Mouse (Mus musculus): ENCODE measurements around the gene Dclk1.

Gene Dclk1

DNA sequence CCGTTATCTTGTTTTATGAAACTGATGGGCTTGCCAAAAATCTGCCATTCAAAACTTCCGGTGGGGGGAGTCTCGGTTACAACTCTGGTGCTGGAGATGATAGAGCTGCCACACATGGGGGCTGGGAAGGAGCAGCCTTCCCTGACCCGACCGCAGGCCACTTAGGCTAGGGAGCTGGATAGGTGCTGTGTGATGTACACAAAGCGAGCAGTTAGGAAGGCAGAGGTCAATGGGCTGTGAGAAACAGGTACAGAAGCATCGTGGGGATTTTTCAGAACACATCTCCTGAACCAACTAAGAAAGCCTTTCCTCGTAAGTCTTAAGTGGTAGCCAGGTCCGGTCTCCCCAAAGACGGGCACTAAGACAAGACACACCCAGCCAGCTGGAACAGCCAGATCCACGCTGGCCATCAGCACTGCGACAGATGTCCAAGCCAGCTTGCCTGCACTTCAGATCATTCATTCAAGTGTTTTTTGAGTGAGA lies 297.7 kb downstream of the Dclk1 start:
- no peak for DNase-seq (ENCODE audit: low read depth, low spot score)

DNA sequence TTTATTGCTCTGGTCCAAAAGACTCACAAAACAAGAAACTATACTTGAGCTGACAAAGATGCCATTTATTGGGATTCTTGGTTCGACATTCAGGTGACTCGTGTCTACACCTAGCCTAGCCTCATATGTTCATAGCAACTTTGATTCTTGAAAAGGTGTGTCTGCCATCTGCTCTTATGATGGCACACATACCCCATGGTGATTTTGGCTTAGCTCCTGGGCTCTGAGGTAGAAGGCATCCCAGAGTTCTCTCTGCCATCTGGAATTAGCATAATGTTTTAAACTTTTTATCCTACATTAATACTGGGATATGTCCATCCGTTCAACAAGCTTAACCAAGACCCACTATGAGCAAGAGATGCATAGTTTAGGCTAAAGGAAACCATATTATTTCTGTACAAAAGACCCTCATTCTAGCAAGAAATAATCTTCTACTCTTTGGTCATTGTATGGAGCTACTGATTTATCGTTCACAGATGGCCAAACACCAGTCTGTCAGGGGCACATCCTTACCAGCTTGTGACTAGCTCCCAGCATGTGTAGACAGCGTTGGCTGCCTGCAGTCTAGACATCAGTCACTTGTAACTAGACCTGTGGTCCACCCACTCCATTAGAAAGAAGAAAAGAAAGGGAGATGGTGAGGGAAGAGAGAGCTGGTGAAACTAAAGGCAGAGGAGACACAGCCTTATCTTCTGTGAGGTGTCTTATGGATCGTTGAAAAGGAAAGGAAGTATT lies 298.4 kb downstream of the Dclk1 start:
- no peak for DNase-seq (ENCODE audit: low read depth, low spot score)

DNA sequence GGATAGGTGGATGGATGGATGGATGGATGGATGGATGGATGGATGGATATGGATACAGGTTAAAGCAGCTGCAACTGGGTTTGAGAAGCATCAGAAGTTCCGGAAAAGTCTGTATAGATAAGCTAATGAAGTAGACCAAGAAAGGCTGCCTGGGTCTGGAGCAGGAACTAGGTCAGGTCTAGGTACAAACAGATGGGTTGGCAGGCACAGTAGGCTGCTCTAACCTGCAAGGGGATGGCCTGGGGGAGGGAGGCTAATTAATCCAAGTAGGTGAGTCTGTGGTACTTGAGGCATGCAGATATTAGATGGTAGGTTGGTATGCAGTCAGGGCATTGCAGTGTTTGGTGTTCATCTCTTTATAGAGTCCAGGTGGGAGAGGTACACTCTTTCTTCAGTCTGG lies 299.6 kb downstream of the Dclk1 start:
- DNase-seq (ENCODE audit: low read depth, low spot score) = no peak

DNA sequence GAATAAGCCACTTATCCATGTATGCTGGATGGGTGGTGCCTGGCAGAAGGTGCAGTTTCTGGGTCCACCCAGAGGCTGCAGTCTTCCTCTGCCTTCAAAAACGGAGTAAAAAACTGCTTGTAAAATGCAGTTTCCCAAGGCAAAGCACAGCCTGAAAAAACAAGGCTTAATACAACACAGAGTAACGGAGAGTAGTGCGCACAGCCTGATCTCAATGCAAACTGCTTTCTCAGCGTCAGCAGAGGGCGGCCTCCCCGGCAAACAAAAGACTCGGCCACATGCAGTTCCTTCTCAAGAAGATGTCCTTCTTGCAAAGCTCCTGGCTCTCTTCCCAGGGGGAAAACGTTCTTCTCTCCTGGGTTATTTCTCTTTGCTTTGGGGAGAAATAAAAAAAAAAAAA lies 300.1 kb downstream of the Dclk1 start:
- DNase-seq (ENCODE audit: low read depth, low spot score) = no peak

DNA sequence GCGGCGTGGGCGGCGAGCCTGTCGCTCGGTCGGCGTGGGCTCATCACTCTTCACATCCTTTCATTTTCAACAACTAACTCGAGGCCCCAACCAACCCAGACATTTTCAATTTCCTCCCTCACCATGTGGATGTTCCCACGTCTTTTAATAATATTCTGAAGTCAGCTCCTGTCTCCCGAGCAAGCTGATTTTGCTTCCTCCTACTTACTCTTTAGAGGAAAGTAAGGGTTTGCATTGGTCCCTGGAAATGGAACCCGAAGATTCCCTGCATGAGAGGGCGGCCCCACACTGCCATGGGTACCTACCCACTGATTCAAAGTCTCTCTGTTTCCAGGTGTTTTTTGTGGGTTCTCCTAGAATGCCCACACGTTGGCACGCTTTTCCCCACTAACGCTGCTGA lies 300.8 kb downstream of the Dclk1 start:
- no peak for DNase-seq (ENCODE audit: low read depth, low spot score)

DNA sequence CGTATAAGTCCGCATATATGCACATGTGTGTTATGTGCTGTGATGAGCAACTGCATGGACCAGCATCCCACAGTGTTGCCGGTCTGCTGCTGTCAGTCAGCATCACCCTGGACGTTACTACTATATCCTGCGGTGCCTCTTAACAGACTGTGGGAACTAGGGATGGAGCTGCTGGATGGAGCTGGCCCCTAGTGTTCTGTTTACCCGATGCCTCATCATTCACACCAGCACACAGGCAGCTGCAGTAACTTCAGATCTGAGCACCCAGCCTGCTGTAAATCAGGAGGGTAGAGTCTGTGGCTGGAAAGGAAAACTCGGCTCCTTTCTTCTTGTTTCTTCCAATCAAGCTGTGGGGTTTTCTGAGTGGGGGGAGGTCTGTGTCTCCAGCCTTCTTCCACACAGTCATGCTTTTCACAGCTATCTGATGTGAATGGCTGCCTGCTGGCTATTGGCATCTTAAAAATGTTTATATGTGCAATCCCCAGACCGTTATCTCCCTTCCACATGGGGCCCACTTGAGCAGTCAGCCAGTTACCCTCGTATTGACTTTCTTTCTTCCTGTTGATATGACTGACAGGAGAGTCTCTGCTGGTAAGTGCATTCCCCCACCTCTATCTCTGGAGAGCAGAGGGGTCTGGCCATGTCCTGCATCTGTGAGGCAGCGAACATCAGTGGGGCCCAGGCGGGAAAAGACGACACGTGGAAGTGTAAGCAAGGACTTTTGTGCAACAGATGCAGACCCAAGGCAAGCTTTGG lies 301.9 kb downstream of the Dclk1 start:
- no peak for DNase-seq (ENCODE audit: low read depth, low spot score)

DNA sequence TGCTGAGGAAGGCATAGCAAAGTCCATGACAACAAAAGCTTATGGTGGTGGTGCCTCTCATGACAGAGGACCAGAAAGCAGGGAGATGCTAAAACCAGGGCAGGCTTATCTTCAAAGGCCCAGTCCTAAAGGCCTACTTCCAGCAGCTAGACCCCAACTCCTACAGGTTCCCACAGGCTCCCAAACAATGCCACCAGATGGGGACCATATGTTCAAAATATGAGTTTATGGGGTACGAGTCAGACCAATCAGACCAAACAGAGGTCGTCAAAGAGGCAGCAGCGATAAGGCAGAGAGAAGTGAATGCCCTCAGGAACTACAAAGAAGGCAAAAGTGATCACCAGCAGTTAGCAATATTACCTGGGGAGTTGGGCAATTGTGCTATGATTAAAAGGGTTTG lies 303.1 kb downstream of the Dclk1 start:
- peak; percentile 79 for DNase-seq (ENCODE audit: low read depth, low spot score)

DNA sequence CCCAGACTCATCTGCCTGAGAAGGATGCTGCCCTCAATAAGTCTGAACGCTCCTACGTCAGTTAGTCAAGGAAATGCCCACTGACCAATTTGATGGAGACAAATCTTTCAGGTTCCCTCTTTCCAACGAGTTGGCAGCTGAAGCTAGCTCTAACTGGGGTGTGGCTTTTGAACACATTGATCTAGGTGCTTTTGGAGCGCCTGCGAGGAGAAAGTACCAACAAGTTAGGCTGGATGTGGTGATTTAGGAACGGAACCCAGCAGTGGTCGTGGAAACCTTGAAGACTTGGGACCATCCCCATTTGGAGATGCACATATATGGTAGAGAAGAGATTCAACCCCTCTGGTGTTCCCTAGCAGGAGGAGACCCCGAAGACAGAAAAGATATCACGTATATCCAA lies 303.8 kb downstream of the Dclk1 start:
- DNase-seq (ENCODE audit: low read depth, low spot score) = no peak

DNA sequence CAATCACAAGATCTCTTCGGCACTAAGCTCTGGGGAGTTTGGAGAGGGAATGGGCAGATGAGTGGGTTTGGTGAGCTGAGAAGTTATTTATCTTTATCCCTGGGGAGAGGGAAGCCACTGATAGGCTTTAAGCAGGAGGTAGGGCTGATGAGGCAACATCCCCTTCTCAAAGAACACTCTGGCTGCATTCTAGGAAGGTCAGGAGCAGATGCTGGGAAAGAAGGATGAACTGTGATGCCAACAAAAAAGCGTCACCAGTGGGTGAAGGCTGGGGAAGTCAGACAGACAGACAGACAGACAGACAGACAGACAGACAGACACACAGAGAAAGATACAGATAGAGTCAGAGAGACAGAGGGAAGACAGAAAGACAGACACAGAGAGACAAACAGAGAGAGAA lies 304.9 kb downstream of the Dclk1 start:
- DNase-seq (ENCODE audit: low read depth, low spot score) = no peak

DNA sequence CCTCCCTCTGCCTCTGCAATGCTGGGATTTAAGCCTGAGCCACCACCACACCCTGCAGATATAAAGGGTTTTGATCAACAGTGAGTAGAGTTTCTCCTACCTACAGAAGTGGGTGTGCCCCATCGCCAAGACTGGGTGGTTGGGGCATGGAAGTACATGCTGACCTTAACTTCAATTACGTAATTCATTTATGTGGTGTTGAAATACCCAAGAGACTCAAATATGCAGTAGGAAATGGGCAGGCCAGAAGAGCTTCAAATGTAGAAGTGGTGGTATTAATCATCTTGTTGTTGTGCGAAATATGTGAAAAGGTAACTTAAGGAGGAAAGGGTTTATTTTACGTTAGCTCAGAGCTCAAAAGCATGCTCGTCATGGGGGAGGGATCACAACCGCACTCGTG lies 307.2 kb downstream of the Dclk1 start:
- DNase-seq (ENCODE audit: low read depth, low spot score) = no peak

DNA sequence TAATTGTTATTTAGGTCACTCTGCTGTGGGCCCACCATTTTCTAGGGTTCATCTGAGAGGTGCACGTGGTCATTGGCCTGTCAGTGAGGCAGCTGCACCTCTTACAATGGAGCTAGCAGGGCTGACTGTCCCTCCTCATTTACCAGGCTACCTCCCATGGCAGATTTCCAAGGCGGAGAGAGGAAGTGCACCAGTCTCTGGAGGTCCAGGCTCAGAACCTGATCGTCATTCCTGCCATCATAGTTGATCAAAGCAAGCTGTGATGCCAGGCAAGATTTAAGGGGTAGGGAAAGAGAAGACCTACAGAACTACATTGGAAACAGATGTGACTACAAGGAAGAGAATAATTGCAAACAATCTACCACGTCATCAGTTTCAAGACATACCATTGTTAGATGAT lies 308.8 kb downstream of the Dclk1 start:
- peak; percentile 71 for DNase-seq (ENCODE audit: low read depth, low spot score)

DNA sequence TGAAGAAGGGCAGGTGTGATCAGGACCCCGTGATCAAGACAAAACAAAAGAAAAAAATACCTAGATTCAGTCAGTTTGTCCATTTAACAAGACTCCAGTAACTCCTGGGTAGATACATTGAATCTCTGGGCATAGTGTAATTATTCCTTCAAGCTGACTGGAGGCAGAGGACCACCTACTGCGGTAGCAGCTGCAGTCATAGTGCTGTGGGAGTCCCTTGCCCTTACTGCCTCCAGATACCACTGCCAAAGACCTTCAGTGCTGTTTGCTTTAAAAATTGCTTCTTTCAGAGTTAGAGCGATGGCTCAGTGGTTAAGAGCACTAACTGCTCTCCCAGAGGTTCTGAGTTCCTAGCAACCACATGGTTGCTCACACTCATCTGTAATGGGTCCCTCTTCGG lies 309.7 kb downstream of the Dclk1 start:
- no peak for DNase-seq (ENCODE audit: low read depth, low spot score)

DNA sequence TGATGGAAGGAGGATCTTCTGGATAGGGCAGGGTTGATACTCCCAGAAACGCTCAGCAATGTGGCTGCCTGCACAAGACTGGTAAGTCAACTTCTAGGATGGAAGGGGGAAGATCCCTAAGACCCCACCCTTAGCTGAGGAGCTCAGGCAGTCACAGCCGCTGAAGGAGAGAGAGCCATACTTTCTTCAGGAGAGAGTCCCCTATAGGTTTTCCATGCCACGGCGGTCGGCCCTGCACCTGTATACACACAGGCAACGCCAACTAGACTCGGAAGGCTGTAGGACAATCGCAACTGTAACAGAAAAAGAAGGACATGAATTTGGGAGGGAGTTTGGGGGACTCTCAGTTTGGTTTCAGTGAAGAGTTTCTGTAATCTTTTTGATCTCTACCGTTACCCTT lies 310.9 kb downstream of the Dclk1 start:
- no peak for DNase-seq (ENCODE audit: low read depth, low spot score)

DNA sequence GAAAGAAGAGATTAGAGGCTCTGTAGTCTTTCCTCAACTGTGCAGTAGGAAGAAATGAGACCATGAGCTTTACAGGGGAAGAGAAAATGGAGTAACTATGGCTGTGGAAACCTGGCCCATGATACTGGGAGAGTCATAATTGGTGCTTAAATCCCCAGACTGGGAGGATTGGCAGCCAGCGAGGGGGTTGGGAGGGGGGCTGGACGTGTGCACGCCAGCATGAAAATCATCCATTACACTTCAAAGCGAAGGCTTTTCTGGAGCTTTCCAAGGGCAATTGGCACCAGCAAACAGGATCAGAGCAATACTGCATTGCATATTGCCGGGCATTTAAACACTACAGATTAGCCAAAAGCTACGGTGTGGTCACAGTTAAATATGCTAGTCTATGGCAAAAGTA lies 313.7 kb downstream of the Dclk1 start:
- DNase-seq (ENCODE audit: low read depth, low spot score) = no peak

DNA sequence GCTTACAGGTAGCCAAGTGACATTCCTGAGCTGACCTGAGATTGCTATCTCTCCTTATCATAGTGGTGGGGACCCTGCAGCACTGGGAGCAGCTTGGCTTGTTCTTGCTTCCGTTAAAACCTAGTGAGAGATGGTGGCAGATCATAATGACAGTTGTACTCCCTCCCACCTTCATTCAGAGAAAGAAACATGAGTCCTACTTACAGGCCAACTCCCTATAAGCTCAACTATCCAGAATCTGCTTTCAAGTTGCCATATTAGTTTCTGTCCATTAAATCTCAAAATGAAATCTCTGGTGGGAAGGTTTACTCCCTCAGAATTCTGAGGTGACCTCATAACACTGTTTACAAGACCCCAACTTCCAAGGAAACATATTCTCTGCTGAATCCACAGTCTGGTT lies 316.4 kb downstream of the Dclk1 start:
- DNase-seq (ENCODE audit: low read depth, low spot score) = no peak

DNA sequence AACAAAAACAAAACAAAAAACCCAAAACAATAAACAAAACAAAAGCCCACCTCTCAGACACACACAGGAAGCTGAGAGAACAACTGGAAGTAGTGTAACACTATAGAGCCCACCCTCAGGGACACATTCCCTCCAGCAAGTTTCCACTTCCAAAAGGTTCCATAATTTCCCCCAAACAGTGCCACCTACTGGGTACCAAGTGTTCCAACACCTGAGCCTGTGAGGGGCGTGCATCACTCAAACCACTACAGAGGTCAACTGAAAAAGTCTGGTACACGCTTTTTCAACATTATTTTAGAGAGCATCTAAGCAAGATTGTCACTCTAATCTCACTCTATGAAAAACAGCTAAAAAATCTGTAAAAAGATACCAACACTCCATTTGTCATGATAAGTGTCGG lies 325.3 kb downstream of the Dclk1 start:
- no peak for DNase-seq (ENCODE audit: low read depth, low spot score)

DNA sequence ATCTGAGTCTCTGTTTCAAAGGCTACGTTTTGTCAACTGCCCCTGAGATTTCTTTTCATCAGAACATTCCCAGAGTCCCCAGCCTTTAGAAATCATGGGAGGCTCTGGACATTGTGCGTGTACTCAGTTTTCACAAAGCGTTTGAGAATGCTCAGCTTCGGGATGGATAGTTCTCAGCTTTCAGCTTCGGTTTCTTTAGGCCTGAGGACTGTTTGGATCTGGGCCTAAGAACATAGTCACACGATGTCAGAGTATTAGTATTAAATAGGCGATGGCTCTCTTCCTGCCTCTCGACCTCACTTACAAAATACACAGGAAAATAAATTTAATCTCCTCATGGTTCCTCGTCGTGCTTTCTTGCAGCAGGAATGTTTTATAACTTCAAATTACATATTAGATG lies 327.4 kb downstream of the Dclk1 start:
- no peak for DNase-seq (ENCODE audit: low read depth, low spot score)

DNA sequence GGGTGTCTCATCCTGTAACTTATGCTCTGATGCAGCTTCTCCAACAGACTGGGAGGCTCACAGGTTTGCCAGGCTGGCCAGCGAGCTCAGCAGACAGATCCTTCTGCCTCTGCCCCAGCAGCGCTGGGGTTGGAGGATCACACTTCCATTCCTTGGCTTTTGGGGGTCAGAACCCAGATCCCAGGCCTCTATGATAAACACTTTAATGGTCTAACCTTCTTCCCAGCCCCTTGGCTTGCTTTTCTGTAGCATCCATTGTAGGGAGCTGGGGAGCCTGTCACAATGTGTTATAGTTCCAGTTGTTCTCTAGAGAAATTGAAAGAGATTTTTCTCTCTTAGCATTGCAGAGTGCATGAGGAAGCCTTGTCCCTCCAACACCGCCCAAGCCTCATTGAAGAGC lies 328.9 kb downstream of the Dclk1 start:
- no peak for DNase-seq (ENCODE audit: low read depth, low spot score)

DNA sequence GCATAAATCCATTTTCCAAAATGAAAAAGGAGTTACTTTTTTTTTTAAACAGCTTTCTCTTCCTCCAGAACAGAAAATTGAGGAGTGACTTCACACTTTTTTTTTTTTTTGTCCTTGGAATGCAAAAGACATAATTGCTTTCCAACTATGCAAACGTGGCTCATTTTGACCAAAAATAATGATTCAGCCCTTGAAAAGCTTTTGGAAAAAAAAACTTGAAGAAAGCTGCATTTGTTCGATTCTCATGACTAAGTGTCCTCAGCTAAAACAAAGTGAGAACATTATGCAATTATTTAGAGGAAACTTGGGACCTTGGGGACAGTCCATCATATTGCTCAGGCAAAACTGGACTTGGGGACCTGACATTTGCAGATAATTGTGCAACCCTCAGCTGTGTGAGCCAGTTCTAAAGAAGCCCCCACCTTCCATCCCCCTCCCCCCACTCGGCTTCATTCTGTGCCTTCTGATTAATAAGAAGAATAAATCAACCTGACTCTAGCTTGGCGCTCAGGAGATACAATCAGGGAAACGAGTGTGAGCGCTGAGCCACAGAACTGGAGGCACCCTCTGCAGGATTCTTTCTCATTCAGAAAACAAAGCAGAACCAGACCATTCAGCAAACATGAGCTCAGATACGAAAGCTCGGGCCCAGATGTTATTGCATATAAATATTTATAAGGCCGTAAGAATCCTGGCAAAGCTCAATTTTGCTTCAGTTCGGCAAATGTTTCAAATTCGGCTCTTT lies 329.6 kb downstream of the Dclk1 start:
- DNase-seq (ENCODE audit: low read depth, low spot score) = no peak

DNA sequence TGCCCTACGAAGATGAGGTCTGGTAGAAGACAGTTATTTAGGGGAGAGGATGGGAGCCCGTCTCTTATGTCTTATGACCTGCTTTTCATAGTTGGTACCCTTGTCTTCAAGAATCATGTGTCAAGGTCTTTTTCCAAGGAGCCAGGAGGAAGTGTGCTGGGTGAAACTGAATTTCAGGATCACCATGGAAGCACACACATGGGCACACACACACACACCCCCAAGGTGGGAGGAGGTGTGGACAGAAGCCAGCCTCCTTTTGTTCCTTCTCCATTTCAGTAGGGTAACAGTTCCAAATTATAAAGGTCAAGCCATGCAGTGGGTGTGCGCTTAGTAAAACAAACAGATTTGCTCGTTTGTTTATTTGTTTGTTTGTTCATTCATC lies 330.1 kb downstream of the Dclk1 start:
- no peak for DNase-seq (ENCODE audit: low read depth, low spot score)

DNA sequence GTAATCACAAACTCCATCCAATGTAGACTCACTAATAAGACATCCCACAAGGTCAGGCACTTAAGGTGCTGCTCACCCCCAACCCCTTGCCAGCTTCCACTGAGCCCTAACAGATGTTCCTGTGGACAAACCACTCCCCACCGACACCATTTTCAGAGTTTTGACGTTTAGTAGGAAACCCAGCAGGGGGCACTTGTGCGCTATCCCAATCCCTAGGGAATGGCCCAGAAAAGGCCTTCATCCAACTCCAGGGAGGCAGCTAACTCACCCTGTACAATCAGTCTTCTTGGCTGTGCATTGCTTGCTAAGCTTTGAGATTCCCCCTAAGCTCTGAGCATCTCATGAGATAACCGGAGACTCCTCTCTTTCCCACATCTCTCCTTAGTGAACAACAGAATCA lies 331.8 kb downstream of the Dclk1 start:
- no peak for DNase-seq (ENCODE audit: low read depth, low spot score)

DNA sequence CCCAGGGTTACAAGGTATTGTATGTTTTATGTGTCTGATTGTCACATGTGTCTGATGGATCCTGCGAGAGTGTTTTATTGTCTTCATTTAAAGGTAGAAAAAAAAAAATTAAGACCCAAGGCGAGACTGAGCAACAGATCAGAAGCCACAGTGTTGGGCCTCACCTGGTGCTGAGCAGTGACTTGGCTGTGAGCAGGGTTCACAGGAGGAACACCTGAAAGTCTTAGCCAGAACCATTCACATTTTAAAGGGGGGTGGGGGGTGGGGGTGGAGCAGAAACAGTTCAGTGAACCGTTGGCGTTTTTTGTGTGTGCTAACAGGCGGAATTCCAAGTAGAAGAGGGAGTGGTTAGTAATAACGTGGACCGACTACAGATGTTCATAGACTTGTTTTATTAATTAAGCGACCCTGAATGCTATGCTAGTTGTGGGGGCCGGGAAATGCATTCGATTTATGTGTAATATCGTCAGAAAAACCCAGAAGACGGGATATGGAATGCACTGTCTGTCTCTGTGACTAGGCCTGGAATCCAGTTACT lies 345.3 kb downstream of the Dclk1 start:
- DNase-seq (ENCODE audit: low read depth, low spot score) = no peak
